Mouse (Mus musculus): Measurements from ENCODE around the gene Gm4981. TPM values are rescaled to one million over a fixed set of nuclear protein-coding genes. Genes with fewer than 3 reads are reported as not detected.
"Not testable (repeated sequence)": the region's sequence is repeated elsewhere in the genome, so short reads cannot be mapped to it uniquely, and the experiment has no call there.

The Gm4981 gene
- not detected in 2 replicates for polyA plus RNA-seq (2014; fragmentation: Nextera tagmentation; extraction: Ambion mirVana)

DNA sequence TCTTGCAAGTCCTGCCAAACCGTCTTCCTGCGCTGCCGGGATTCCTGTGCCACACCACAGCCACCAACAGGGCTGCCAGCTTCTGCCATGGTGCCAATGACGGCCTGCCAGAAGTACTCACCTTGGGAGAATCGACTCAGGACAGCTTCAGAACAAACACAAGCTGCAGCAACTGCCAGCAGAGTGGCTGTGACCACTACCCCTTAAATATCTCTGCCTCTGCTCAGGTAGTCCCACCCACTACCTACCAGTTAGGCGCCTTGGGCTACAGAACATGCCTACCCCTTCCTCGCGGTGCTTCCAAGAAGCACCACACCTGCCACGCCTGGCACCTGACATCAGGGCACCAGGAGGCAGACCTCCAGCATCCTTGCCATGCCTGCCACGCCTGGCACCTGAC lies at the start of gene Gm4981:
TSS of gene Gm4981 (minus strand) at position 89 of the 400 bp plus-strand sequence.
- no peaks in the 10 kb centered on the region for H3K36me3 ChIP-seq (ENCODE audit: control insufficient read depth, insufficient read depth, low read length)
- H3K4me2 ChIP-seq (ENCODE audit: low read depth, low read length), result no peak within 1 kb of the TSS
- H3K9ac ChIP-seq (ENCODE audit: low read depth, low read length), result no peak within 1 kb of the TSS
- no peak within 1 kb of the TSS for H3K27ac ChIP-seq (replicated peaks; ENCODE audit: low read depth, low read length)
- DNase-seq (ENCODE audit: low spot score) (no peak), ATAC-seq (ENCODE audit: low read depth) (no peak)
- WGBS, result 86% methylated on average over 10 of the region's 10 CpGs
- no peak within 1 kb of the TSS for H3K4me3 ChIP-seq (ENCODE audit: low read depth, low read length)
- no peaks in the 10 kb centered on the region for H3K4me1 ChIP-seq (ENCODE audit: control insufficient read depth, insufficient read depth, low read length)
- peaks cover 17% of the 10 kb centered on the region for H3K9me3 ChIP-seq (ENCODE audit: control insufficient read depth, low read length)
- H3K27me3 ChIP-seq (replicated peaks; ENCODE audit: control insufficient read depth, insufficient read depth, low read length), result no peaks in the 10 kb centered on the region

DNA sequence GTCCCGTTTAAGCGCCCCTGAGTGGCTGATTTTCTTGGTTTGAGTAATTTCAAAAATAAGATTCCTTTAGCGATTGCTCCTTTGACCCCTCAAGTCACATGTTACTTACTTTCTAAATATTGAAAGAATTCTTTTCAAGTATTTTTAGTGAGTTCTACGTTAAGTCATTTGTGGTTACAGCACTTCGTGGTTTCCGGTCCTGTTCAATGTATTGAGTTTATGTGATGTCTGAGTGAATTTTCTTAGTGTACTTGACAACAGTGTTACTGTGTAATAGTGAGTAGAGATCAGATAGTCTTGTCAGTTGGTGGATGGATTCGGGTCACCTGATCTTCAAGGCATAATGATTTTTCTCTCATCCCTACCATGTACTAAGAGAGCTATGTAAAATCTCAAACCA lies 45.7 kb upstream of the Gm4981 start:
- Histone ChIP-seq H3K9me3 (ENCODE audit: control insufficient read depth, low read length) (no peaks in the 10 kb centered on the region), H3K27me3 (replicated peaks; ENCODE audit: control insufficient read depth, insufficient read depth, low read length) (no peaks in the 10 kb centered on the region), H3K9ac (ENCODE audit: low read depth, low read length) (no peak overlapping the region), H3K4me2 (ENCODE audit: low read depth, low read length) (no peak overlapping the region), H3K4me3 (ENCODE audit: low read depth, low read length) (no peak overlapping the region), H3K36me3 (ENCODE audit: control insufficient read depth, insufficient read depth, low read length) (peaks cover 62% of the 10 kb centered on the region), H3K27ac (replicated peaks; ENCODE audit: low read depth, low read length) (no peak overlapping the region), H3K4me1 (ENCODE audit: control insufficient read depth, insufficient read depth, low read length) (no peaks in the 10 kb centered on the region)
- ATAC-seq (ENCODE audit: low read depth) (no peak), DNase-seq (ENCODE audit: low spot score) (no peak)
- 88% methylated on average over 7 of the region's 7 CpGs for WGBS

DNA sequence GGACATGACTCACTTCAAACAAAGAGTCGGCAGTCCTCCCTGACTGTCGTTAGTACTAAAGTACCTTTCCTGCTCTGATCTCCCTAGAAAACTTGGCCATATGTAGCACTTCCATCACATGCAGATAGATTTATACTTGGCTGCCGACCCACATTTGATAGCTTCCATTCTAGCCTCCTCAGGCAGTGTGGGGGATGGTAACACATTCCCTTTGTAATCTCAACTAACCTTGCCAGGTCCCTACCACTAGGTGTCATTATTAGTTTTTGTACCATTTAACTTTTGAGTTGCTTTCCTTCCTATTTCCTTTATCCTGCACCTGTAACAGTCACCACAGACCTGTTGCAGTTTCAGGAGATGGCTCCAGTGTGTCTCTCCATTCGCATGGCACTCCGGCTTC lies 22.0 kb upstream of the Gm4981 start:
- H3K9me3 ChIP-seq (ENCODE audit: control insufficient read depth, low read length), result no peaks in the 10 kb centered on the region
- H3K4me1 ChIP-seq (ENCODE audit: control insufficient read depth, insufficient read depth, low read length), result peaks cover 5% of the 10 kb centered on the region; the same call in 1 of the 2 replicates
- H3K4me2 ChIP-seq (ENCODE audit: low read depth, low read length), result no peak overlapping the region
- 73% methylated on average over 5 of the region's 5 CpGs for WGBS
- no peak overlapping the region for H3K27ac ChIP-seq (replicated peaks; ENCODE audit: low read depth, low read length)
- peaks cover 46% of the 10 kb centered on the region for H3K36me3 ChIP-seq (ENCODE audit: control insufficient read depth, insufficient read depth, low read length)
- H3K4me3 ChIP-seq (ENCODE audit: low read depth, low read length), result no peak overlapping the region
- DNase-seq (ENCODE audit: low spot score) (peak; percentile 9), ATAC-seq (ENCODE audit: low read depth) (no peak)
- no peaks in the 10 kb centered on the region for H3K27me3 ChIP-seq (replicated peaks; ENCODE audit: control insufficient read depth, insufficient read depth, low read length)
- H3K9ac ChIP-seq (ENCODE audit: low read depth, low read length), result no peak overlapping the region

DNA sequence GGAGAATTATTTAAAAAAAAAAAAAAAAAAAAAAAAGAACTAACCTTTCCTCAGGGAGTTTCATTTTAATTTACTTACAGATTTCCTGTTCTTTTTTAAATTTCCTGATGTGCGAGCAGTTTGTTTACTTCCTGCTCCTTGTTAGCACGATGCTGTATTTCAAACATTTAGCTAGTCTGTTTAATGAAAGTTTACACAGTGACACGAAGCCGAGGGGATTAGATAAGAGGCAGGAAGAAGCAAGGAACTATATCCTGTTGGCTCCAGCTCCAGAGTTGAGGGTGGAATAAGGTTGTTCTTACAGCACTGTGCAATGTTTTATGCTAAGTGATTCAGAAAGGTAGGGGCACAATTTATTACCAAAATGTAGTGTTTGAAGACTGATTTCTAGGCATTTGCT lies 19.5 kb upstream of the Gm4981 start:
- WGBS, result 2% methylated on average over 4 of the region's 4 CpGs
- peak overlapping the region; percentile 80 for H3K9ac ChIP-seq (ENCODE audit: low read depth, low read length)
- H3K9me3 ChIP-seq (ENCODE audit: control insufficient read depth, low read length), result no peaks in the 10 kb centered on the region
- peak overlapping the region; percentile 63 for H3K4me2 ChIP-seq (ENCODE audit: low read depth, low read length)
- no peaks in the 10 kb centered on the region for H3K27me3 ChIP-seq (replicated peaks; ENCODE audit: control insufficient read depth, insufficient read depth, low read length)
- peak overlapping the region; percentile 85 for H3K4me3 ChIP-seq (ENCODE audit: low read depth, low read length)
- DNase-seq (ENCODE audit: low spot score) (peak; percentile 16), ATAC-seq (ENCODE audit: low read depth) (no peak)
- peaks cover 5% of the 10 kb centered on the region; the same call in 1 of the 2 replicates for H3K4me1 ChIP-seq (ENCODE audit: control insufficient read depth, insufficient read depth, low read length)
- H3K27ac ChIP-seq (replicated peaks; ENCODE audit: low read depth, low read length), result no peak overlapping the region
- peaks cover 23% of the 10 kb centered on the region for H3K36me3 ChIP-seq (ENCODE audit: control insufficient read depth, insufficient read depth, low read length)

DNA sequence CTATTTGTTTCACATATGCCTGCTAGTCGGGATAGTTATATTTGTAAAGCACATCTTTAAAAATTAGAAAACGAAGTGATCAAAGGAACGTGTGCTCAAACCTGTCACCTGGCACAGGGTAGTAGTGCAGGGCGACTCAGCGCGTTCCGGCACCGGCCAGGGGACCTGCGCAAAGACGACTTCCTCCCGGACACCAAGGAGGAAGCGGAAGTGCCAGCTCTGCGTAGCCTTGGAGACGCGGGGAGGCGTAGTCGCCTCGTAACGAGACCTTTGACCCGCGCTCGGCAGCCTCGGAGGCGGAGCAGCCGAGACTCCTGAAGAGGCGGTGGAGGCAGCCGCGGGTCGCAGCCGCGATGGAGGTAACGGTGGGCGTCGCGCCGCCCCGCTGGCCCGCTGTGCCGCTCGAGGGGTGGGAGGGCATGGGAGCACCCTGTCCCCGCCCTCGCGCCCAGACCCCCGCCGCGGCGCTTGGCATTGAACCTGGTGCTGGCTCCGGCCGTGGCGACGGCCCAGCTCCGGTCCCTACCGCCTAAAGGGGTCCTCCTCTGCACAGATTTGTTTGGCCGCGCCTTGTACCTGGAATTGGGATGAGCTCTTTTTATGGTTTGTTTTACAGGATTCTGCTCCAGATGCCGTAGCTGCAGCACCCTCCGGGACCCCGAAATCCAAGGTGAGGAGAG lies 18.9 kb upstream of the Gm4981 start, which contains the start of gene Gcc2:
TSS of gene Gcc2 (plus strand) at position 285 of the 680 bp plus-strand sequence.
- WGBS, result under 1% methylated on average over 36 of the region's 58 CpGs
- Histone ChIP-seq H3K27me3 (replicated peaks; ENCODE audit: control insufficient read depth, insufficient read depth, low read length) (no peaks in the 10 kb centered on the region), H3K27ac (replicated peaks; ENCODE audit: low read depth, low read length) (peak within 1 kb of the TSS; percentile 63; the same call in 1 of the 2 replicates), H3K4me3 (ENCODE audit: low read depth, low read length) (peak within 1 kb of the TSS; percentile 85), H3K9ac (ENCODE audit: low read depth, low read length) (peak within 1 kb of the TSS; percentile 80), H3K4me2 (ENCODE audit: low read depth, low read length) (peak within 1 kb of the TSS; percentile 63), H3K9me3 (ENCODE audit: control insufficient read depth, low read length) (no peaks in the 10 kb centered on the region), H3K4me1 (ENCODE audit: control insufficient read depth, insufficient read depth, low read length) (peaks cover 5% of the 10 kb centered on the region; the same call in 1 of the 2 replicates), H3K36me3 (ENCODE audit: control insufficient read depth, insufficient read depth, low read length) (peaks cover 20% of the 10 kb centered on the region)
- ATAC-seq (ENCODE audit: low read depth), result peak; percentile 99
- peak; percentile 98 for DNase-seq (ENCODE audit: low spot score)

DNA sequence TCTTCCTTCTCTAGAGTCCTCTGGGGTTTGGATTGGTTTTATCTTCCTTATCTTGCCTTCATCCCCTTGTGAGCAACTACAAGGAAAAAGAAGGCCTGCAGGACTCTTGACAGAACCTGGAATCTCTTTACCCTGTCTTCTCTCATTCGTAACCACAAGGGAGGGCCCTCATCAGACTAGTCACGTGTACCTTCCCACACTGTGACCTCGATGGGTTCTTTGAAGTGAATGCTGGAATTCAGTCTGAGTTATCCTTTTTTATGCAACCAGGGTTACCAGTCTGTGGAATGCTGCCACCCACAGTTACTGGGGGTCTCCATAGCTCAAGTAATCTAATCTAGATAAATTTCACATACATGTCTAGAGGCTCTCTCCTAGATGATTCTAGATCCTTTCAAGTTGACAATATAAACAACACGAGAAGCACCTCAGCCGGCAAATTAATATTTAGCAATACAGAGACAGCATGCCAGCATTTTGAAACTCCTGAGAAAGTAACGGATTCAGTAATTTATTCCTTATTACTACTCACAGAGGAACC lies 18.2 kb upstream of the Gm4981 start:
- ATAC-seq (ENCODE audit: low read depth), result no peak
- Histone ChIP-seq H3K9ac (ENCODE audit: low read depth, low read length) (peak overlapping the region; percentile 80), H3K9me3 (ENCODE audit: control insufficient read depth, low read length) (no peaks in the 10 kb centered on the region), H3K27me3 (replicated peaks; ENCODE audit: control insufficient read depth, insufficient read depth, low read length) (no peaks in the 10 kb centered on the region), H3K4me2 (ENCODE audit: low read depth, low read length) (peak overlapping the region; percentile 63), H3K4me1 (ENCODE audit: control insufficient read depth, insufficient read depth, low read length) (peaks cover 5% of the 10 kb centered on the region; the same call in 1 of the 2 replicates), H3K4me3 (ENCODE audit: low read depth, low read length) (peak overlapping the region; percentile 85), H3K27ac (replicated peaks; ENCODE audit: low read depth, low read length) (no peak overlapping the region), H3K36me3 (ENCODE audit: control insufficient read depth, insufficient read depth, low read length) (peaks cover 14% of the 10 kb centered on the region)
- DNase-seq (ENCODE audit: low spot score), result peak; percentile 7
- WGBS, result 32% methylated on average over 6 of the region's 6 CpGs

DNA sequence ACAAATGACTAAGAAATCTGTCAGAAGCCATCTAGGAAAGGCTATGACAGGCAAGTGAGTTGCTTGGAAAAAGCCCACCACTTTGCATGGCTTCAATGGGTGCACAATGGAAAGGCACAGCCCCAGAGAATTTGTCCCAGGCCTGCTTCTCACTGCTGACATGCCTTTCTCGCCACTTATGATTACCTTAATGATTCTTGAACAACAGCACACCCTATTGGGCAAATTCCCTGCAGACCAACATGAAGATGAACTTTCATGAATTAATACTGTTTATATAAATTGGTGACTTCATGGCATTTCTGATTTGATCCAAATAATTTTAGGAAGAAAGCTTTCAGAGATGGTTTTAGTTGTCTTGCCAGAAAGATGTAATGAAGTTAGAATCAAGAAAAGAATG lies 13.0 kb upstream of the Gm4981 start:
- Histone ChIP-seq H3K9ac (ENCODE audit: low read depth, low read length) (no peak overlapping the region), H3K4me1 (ENCODE audit: control insufficient read depth, insufficient read depth, low read length) (peaks cover under 1% of the 10 kb centered on the region; the same call in 1 of the 2 replicates), H3K27me3 (replicated peaks; ENCODE audit: control insufficient read depth, insufficient read depth, low read length) (no peaks in the 10 kb centered on the region), H3K4me2 (ENCODE audit: low read depth, low read length) (no peak overlapping the region), H3K9me3 (ENCODE audit: control insufficient read depth, low read length) (no peaks in the 10 kb centered on the region), H3K27ac (replicated peaks; ENCODE audit: low read depth, low read length) (no peak overlapping the region), H3K4me3 (ENCODE audit: low read depth, low read length) (no peak overlapping the region), H3K36me3 (ENCODE audit: control insufficient read depth, insufficient read depth, low read length) (no peaks in the 10 kb centered on the region)
- ATAC-seq (ENCODE audit: low read depth) (no peak), DNase-seq (ENCODE audit: low spot score) (no peak)
- WGBS, result 19% methylated on average over 1 of the region's 1 CpGs

DNA sequence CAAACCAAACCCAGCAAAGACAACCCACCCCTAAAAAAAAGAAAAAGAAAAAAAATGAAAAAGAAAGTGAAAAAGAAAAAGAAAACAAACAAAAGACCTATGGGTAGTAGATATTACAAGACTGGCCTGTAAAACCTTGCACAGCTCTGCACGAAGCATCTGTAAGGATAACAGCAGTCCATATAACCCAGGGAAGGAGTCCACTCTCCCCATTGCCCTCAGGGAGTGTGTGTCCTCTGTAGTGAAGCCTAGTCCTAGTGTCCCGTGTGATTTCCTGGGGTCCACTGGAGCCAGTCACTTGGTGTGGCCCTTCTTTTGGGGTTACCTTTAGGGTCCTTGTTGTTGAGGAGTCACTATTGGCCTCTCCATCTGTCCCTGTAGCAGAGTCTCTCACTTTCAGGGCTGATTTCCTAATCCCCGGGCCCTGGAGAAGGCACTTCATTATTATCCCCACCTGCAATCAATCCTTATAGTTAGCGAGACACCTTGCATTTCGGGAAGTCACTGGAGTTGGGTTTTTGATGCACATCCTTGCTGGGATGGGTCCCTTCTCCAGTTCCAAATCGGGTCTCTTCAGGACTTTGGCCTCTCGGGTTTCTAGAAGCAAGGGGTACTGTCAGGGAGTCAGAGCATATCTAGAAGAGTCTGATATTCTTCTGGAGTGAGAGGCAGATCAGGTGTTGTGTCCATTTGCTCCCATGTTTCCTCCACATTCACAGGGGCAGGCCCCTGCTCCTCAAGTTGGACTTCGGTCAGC lies 2.7 kb upstream of the Gm4981 start:
- H3K4me1 ChIP-seq (ENCODE audit: control insufficient read depth, insufficient read depth, low read length); H3K4me2 ChIP-seq (ENCODE audit: low read depth, low read length); H3K9ac ChIP-seq (ENCODE audit: low read depth, low read length); H3K36me3 ChIP-seq (ENCODE audit: control insufficient read depth, insufficient read depth, low read length); H3K4me3 ChIP-seq (ENCODE audit: low read depth, low read length); H3K27ac ChIP-seq (replicated peaks; ENCODE audit: low read depth, low read length); H3K9me3 ChIP-seq (ENCODE audit: control insufficient read depth, low read length); H3K27me3 ChIP-seq (replicated peaks; ENCODE audit: control insufficient read depth, insufficient read depth, low read length): not testable (repeated sequence)
- 75% methylated on average over 8 of the region's 8 CpGs for WGBS
- ATAC-seq (ENCODE audit: low read depth), result peak; percentile 87
- peak; percentile 45 for DNase-seq (ENCODE audit: low spot score)

Data from embryonic facial prominence, embryonic 14.5 days (tissue).